Mouse (Mus musculus) liver, embryonic 14.5 days (tissue): Measurements from ENCODE around the gene Dock2.

Source experiments
- CTCF ChIP-seq: IDR thresholded peaks from 2 replicates; pipeline ENCODE4 v1.5.1; 2016; ENCODE audit warnings: antibody characterized with exemption, low read depth, control low read depth
- EP300 ChIP-seq: IDR thresholded peaks from 2 replicates; pipeline ENCODE4 v1.6.1; 2016; ENCODE audit warnings: antibody characterized with exemption, low read depth

DNA sequence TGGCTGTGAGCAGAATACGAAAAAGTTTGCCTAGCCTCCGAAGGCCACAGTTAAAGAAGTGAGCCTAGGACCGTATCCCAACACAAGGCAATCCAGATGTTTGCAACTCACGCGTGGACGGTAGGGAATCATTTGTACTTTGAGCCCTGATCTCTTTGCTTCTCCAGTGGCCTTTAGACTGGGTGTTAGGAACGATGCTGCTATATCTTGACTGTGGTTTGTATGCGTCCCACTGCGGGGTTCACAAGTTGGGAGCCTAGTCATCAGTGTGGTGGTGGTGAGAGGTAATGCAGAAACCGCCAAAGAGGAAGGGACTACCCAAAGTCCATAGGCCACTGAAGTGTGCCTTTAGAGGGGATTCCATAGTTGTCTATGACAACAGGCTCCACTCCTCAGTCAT is 251.6 kb downstream of the Dock2 start:
- no peak for TF ChIP-seq CTCF
- TF ChIP-seq EP300: no peak
